Mouse (Mus musculus) ES-Bruce4 (cell line): ENCODE results near the gene Cd9.

Experiments
- CTCF ChIP-seq: IDR thresholded peaks from one replicate; pipeline ENCODE4 v1.8.1; 2011; ENCODE audit warnings: low read depth, low read length
- EP300 ChIP-seq: IDR thresholded peaks from 2 replicates; pipeline ENCODE4 v1.6.1; 2011; ENCODE audit warnings: low read depth, low read length; ENCODE audit not compliant: insufficient read depth
- POLR2A ChIP-seq: IDR thresholded peaks from one replicate; pipeline ENCODE4 v1.8.1; 2011; ENCODE audit warnings: low read length; ENCODE audit not compliant: insufficient read depth

GRCm38 (mm10) chr6:125492033-125492432 lies 2.6 kb downstream of the Cd9 start:
- TF ChIP-seq CTCF (no peak), POLR2A (no peak), EP300 (no peak)
